Mouse (Mus musculus) left cerebral cortex, postnatal 36 days (tissue): Measurements from ENCODE around the gene Adamtsl1. TPM values are rescaled to one million over a fixed set of nuclear protein-coding genes. Genes with fewer than 3 reads are reported as not detected.
A peak's percentile ranks its signal among the peaks of the same experiment; 100 is the strongest.

ENCODE experiments used
- DNase-seq, 2 experiments: peaks; one replicate each; pipeline ENCODE4 v3.0.0; 2021 to 2022; ENCODE audit warnings: low spot score in 2 of 2, mixed read lengths in 1 of 2
- intact Hi-C: fragments of 180-260 bp; cut with DNase I; formaldehyde crosslinking; loops from one replicate; pipeline ENCODE4 v1.15.1; 2025
- total RNA-seq, 2 experiments: library from RNA; stranded (reverse); gene quantifications; 2 replicates each; pipeline ENCODE4 v1.2.3; 2021

Gene Adamtsl1
- total RNA-seq, 2 experiments from 2014 or later: 4.3 to 4.5 TPM

- intact Hi-C loops: no loop called here
- DNase-seq: no peak
Observed at GRCm38 (mm10) chr4:85881318-85881717, 367.3 kb downstream of the Adamtsl1 start.

DNA sequence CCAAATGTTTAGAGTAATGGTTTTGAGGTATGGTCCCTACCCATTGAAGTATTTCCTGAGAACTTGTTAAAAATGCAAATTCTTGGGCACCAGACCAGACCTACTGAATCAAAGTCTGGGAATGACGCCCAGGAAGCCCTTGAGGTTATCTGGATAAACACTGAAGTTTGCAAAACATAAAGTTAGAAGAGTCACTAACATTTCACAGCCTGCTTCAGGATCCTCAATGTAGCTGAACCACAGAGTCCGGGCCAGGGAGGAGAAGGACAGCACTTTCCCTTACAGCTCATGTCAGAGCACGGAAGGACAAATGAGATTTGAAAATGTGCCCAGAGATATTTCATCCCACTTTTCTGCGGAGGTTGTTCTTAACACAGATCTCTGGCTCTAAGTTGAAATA is 370.1 kb downstream of the Adamtsl1 start:
- DNase-seq: no peak
- intact Hi-C loops: no loop called here

- intact Hi-C loops: no loop called here
Observed at GRCm38 (mm10) chr4:85889877-85890598, 376.1 kb downstream of the Adamtsl1 start.

DNA sequence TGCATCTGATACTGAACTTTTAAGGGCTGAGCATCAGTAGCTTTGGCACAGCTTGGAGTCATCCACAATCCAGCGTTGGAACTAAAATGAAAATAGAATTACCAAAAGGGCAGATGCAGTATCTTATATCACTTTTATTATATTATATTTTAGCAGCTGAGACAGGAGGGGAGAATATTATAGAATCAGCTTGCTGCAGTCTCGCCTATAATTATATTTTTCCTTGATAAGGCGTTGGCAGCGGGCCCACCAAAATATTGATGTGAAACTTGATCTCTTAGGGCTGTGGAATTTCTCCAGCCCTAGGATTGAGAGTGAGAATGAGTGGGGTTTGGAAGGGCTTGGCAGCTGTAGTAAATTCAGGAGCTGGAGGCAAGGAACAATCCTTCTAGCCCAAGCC is 387.3 kb downstream of the Adamtsl1 start:
- no peak for DNase-seq
- intact Hi-C loops: no loop called here

More at GRCm38 (mm10) chr4:85889877-85890598, 376.1 kb downstream of the Adamtsl1 start:
- DNase-seq: no peak

- intact Hi-C loops: no loop called here
- DNase-seq: no peak
Observed at GRCm38 (mm10) chr4:85904217-85904616, 390.2 kb downstream of the Adamtsl1 start.

GRCm38 (mm10) chr4:85916034-85916433 is 402.1 kb downstream of the Adamtsl1 start:
- intact Hi-C loops: loop anchor here (5.0 kb wide), 1 partner anchor 79 kb away; no protein-coding TSS in a partner anchor
- no peak for DNase-seq

GRCm38 (mm10) chr4:85918366-85918765 is 404.4 kb downstream of the Adamtsl1 start:
- peak in 1 of 2 experiments; percentile 27 for DNase-seq
- intact Hi-C loops: loop anchor here (5.0 kb wide), 1 partner anchor 81 kb away; no protein-coding TSS in a partner anchor

- intact Hi-C loops: no loop called here
- DNase-seq: no peak
Observed at GRCm38 (mm10) chr4:85920474-85920873, 406.5 kb downstream of the Adamtsl1 start.

- intact Hi-C loops: no loop called here
- DNase-seq: peak; percentile 45 to 51
Observed at GRCm38 (mm10) chr4:85922741-85923140, 408.8 kb downstream of the Adamtsl1 start.

DNA sequence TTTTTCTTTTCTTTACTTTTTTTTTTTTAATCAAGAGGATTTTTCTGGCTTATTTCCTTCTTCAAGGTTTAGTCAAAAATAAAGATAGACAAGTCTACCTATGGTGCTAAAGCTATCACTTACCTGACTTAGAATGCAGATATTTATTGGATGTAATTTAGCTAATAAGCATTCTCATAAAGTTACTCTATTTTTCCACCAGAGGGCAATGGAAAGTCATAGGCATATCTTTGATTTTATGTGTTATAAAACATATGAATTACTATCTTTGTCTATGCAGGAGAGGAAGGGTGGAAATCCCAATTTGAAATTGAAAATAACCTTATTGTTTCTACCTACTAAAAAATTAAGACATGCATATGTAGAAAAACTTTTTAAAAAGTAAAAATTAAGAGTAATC is 418.2 kb downstream of the Adamtsl1 start:
- no peak for DNase-seq
- intact Hi-C loops: loop anchor here (10.0 kb wide), 1 partner anchor 613 kb away; no protein-coding TSS in a partner anchor

DNA sequence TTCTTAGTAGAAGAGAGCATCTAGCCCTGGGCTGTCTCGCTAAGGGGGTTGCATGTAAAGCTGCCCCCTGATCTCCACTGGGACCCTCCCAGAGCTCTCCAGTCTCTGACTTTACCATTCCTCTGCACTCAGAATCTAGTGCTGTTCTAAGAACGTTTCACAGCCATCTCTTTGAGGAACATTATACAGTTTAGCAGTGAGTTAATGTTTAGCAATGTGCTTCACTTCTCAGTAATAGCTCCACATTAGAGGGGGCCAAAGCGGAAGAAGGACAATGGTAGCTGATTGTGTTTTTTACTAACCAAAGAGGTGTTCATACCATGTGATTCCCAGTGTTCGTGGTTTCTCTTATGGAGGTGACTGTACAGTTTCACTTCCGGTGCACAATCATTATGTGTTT is 425.5 kb downstream of the Adamtsl1 start:
- intact Hi-C loops: loop anchor here (10.0 kb wide), 1 partner anchor 605 kb away; no protein-coding TSS in a partner anchor

GRCm38 (mm10) chr4:85941857-85942256 is 427.9 kb downstream of the Adamtsl1 start:
- intact Hi-C loops: no loop called here
- DNase-seq: no peak

More for the DNA sequence above, 425.5 kb downstream of the Adamtsl1 start:
- DNase-seq: no peak

GRCm38 (mm10) chr4:85953590-85953989 is 439.6 kb downstream of the Adamtsl1 start:
- intact Hi-C loops: no loop called here
- DNase-seq: no peak

- intact Hi-C loops: no loop called here
- DNase-seq: no peak
Observed at GRCm38 (mm10) chr4:85955387-85955786, 441.4 kb downstream of the Adamtsl1 start.

GRCm38 (mm10) chr4:85957266-85957665 is 443.3 kb downstream of the Adamtsl1 start:
- DNase-seq: no peak
- intact Hi-C loops: no loop called here

DNA sequence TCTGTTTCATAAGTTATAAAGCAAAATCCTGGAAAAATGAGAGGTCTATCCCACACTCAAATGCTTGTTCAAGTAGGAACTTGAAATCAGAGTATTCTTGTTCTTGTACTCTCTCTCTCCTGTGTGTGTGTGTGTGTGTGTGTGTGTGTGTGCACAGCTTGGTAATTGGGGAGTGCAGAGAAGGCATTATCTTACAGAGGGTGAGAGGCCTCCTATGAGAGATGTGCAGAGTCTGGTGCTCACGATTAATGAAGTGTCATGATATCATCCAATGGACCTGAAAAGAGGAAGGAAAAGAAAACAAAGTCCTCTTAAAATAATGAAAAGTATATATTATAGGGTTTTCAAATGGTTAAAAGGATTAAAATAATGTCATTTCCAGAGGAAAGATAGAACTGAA is 443.9 kb downstream of the Adamtsl1 start:
- intact Hi-C loops: no loop called here
- DNase-seq: no peak

GRCm38 (mm10) chr4:85959019-85959418 is 445.0 kb downstream of the Adamtsl1 start:
- no peak for DNase-seq
- intact Hi-C loops: no loop called here

DNA sequence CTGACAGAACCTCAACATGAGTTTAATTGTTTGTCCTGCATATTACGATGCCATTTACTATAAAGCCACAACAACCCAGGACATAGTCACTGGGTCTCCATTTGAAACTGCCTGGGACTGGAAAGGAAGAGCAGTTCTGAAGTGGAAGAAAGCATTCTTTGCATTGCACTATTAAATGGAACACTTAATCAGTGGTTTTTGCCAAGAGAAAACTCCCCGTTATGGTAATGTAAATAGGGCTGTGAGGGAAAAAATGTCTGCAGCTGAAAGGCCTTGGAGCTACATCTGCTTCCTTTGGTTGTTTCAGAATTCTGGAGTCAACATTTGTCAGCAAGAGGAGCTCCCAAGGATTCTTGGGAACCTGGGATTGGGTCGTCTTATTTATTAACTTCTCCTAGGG is 462.2 kb downstream of the Adamtsl1 start:
- no peak for DNase-seq
- intact Hi-C loops: no loop called here

GRCm38 (mm10) chr4:85979206-85979605 is 465.2 kb downstream of the Adamtsl1 start:
- intact Hi-C loops: no loop called here
- DNase-seq: no peak

GRCm38 (mm10) chr4:86006596-86006995 is 492.6 kb downstream of the Adamtsl1 start:
- intact Hi-C loops: no loop called here
- DNase-seq: no peak

GRCm38 (mm10) chr4:86013640-86014039 is 499.7 kb downstream of the Adamtsl1 start:
- intact Hi-C loops: no loop called here
- DNase-seq: no peak
